Mouse (Mus musculus) CD8-positive naive resting alpha-beta T cell, adult 2 months (primary cell): ENCODE results near the gene Ifit1bl1.
"Not testable (repeated sequence)": the region's sequence is repeated elsewhere in the genome, so short reads cannot be mapped to it uniquely, and the experiment has no call there.

Experiments used
- DNase-seq, 2 experiments: peaks; one replicate each; pipeline ENCODE4 v3.0.0; 2022; ENCODE audit warnings: low read depth in 2 of 2, low spot score in 2 of 2

Gene Ifit1bl1

GRCm38 (mm10) chr19:34601888-34602287 is at the start of gene Ifit1bl1:
Ifit1bl1 (minus strand) TSS chr19:34601956.
- peak in 1 of 2 experiments; percentile 34 for DNase-seq

GRCm38 (mm10) chr19:34650997-34651396 is 49.2 kb upstream of the Ifit1bl1 start:
- no peak for DNase-seq

GRCm38 (mm10) chr19:34650276-34650675 is 48.5 kb upstream of the Ifit1bl1 start:
- DNase-seq, result no peak

GRCm38 (mm10) chr19:34647630-34648029 is 45.9 kb upstream of the Ifit1bl1 start:
- not testable (repeated sequence) for DNase-seq

- no peak for DNase-seq
Observed at GRCm38 (mm10) chr19:34642616-34643015, 40.9 kb upstream of the Ifit1bl1 start.

GRCm38 (mm10) chr19:34640623-34641022 is 38.9 kb upstream of the Ifit1bl1 start, which contains the start of the genes Ifit1bl2 and Ifit1:
Ifit1bl2 (minus strand) TSS chr19:34640743.
Ifit1 (plus strand) TSS chr19:34640871.
- peak; percentile 28 to 39 for DNase-seq

- peak; percentile 46 to 63 for DNase-seq
Observed at GRCm38 (mm10) chr19:34636933-34637557, 35.3 kb upstream of the Ifit1bl1 start.

GRCm38 (mm10) chr19:34633484-34633883 is 31.7 kb upstream of the Ifit1bl1 start:
- DNase-seq, result no peak

- DNase-seq, result no peak
Observed at GRCm38 (mm10) chr19:34631487-34631886, 29.7 kb upstream of the Ifit1bl1 start.

GRCm38 (mm10) chr19:34627496-34627895 is 25.7 kb upstream of the Ifit1bl1 start:
- no peak for DNase-seq

- peak in 1 of 2 experiments; percentile 25 for DNase-seq
Observed at GRCm38 (mm10) chr19:34624663-34625062, 22.9 kb upstream of the Ifit1bl1 start.

- DNase-seq, result no peak
Observed at GRCm38 (mm10) chr19:34623781-34624180, 22.0 kb upstream of the Ifit1bl1 start.

GRCm38 (mm10) chr19:34620871-34621270 is 19.1 kb upstream of the Ifit1bl1 start:
- no peak for DNase-seq

GRCm38 (mm10) chr19:34612243-34613001 is 10.7 kb upstream of the Ifit1bl1 start:
- not testable (repeated sequence) for DNase-seq

- not testable (repeated sequence) for DNase-seq
Observed at GRCm38 (mm10) chr19:34610118-34610517, 8.4 kb upstream of the Ifit1bl1 start.

- DNase-seq, result peak in 1 of 2 experiments; percentile 35
Observed at GRCm38 (mm10) chr19:34607237-34608051, 5.7 kb upstream of the Ifit1bl1 start, which contains the start of gene Ifit3b. Ifit3b (plus strand) TSS chr19:34607970.

- no peak for DNase-seq
Observed at GRCm38 (mm10) chr19:34605472-34605871, 3.7 kb upstream of the Ifit1bl1 start.

GRCm38 (mm10) chr19:34599250-34599649 is 2.5 kb downstream of the Ifit1bl1 start:
- peak in 1 of 2 experiments; percentile 39 for DNase-seq

GRCm38 (mm10) chr19:34598341-34598740 is 3.4 kb downstream of the Ifit1bl1 start:
- no peak for DNase-seq

- DNase-seq, result no peak
Observed at GRCm38 (mm10) chr19:34596811-34597210, 4.9 kb downstream of the Ifit1bl1 start.

- DNase-seq, result not testable (repeated sequence)
Observed at GRCm38 (mm10) chr19:34594523-34594922, 7.2 kb downstream of the Ifit1bl1 start.
